In genomic region chr9:63094030-63094429, GRCm38 (mm10) we compare ENCODE assay signal across 24 mouse cellular contexts. TPM values are rescaled to one million over a fixed set of nuclear protein-coding genes. Genes with fewer than 3 reads are reported as not detected.
A peak's percentile ranks its signal among the peaks of the same experiment; 100 is the strongest.
DNase-seq lines count a peak whose midpoint lies in the region; ATAC-seq and TF ChIP-seq lines count a peak whose summit lies in the region.
"Had no signal": no experiment of that assay in that cellular context is flagged by ENCODE, and none has a peak within 500 bp of the region (broad histone marks: within the 10 kb centered on the region; RNA-seq: fewer than 3 reads in every experiment).

No protein-coding gene starts in this region.

- no peaks in the 10 kb centered on the region for H3K79me2 ChIP-seq in myocyte (ENCODE audit: control insufficient read depth, insufficient read depth)

- H3K9ac ChIP-seq in neural tube, embryonic 15.5 days (replicated peaks), result no peak overlapping the region
- H3K9ac ChIP-seq: embryonic facial prominence, embryonic 13.5 days; embryonic facial prominence, embryonic 15.5 days; forebrain, embryonic 13.5 days; forebrain, embryonic 15.5 days; forebrain, postnatal 0 days had no signal

- H3K4me1 ChIP-seq in neural tube, embryonic 15.5 days, result peaks cover 30% of the 10 kb centered on the region

- no peaks in the 10 kb centered on the region for H3K36me3 ChIP-seq in myocyte (ENCODE audit: control insufficient read depth, insufficient read depth)
- H3K36me3 ChIP-seq in neural tube, embryonic 15.5 days, result no peaks in the 10 kb centered on the region
- H3K36me3 ChIP-seq: embryonic facial prominence, embryonic 13.5 days; embryonic facial prominence, embryonic 15.5 days; forebrain, embryonic 15.5 days; G1E had no signal

- DNase-seq in 3T3-L1 (ENCODE audit: low read depth, low spot score) (peak; percentile 18), A20 (ENCODE audit: low read depth, low spot score) (peak; percentile 66), MN1 (ENCODE audit: low spot score) (peak; percentile 22)
- DNase-seq in right cerebral cortex, adult 18-20 months, result no peak
- no peak for DNase-seq in lung, postnatal 14 days
- DNase-seq: adrenal gland, adult 2 months; adrenal gland, postnatal 10 days; adrenal gland, postnatal 25 days; cerebellum, adult 11 months; cerebellum, adult 18-20 months; cerebellum, adult 8-10 months; cerebellum, adult 9-11 months; cerebellum, postnatal 14 days; cerebellum, postnatal 36 days; embryo, embryonic 11 days; forebrain, postnatal 0 days had no signal

- H3K27me3 ChIP-seq in myocyte (ENCODE audit: control insufficient read depth, insufficient read depth, insufficient read length), result no peaks in the 10 kb centered on the region
- H3K27me3 ChIP-seq in neural tube, embryonic 15.5 days (replicated peaks), result no peaks in the 10 kb centered on the region
- H3K27me3 ChIP-seq: embryonic facial prominence, embryonic 13.5 days; embryonic facial prominence, embryonic 15.5 days; forebrain, embryonic 13.5 days; forebrain, embryonic 15.5 days had no signal

- H3K4me2 ChIP-seq in myocyte (ENCODE audit: low read depth), result peak overlapping the region; percentile 3
- no peak overlapping the region for H3K4me2 ChIP-seq in neural tube, embryonic 15.5 days
- H3K4me2 ChIP-seq: embryonic facial prominence, embryonic 13.5 days; embryonic facial prominence, embryonic 15.5 days; forebrain, embryonic 13.5 days; forebrain, embryonic 15.5 days had no signal

- TF ChIP-seq POLR2A in myocyte (IDR thresholded peaks at IDR 0.05; ENCODE audit: insufficient read length, low read depth), result no peak

- H3ac ChIP-seq in myocyte (ENCODE audit: control insufficient read depth, insufficient read length), result no peak overlapping the region

- WGBS in neural tube, embryonic 15.5 days, result 69% methylated on average over 1 of the region's 1 CpGs

- ATAC-seq in neural tube, embryonic 15.5 days (ENCODE audit: low FRiP score), result no peak
- ATAC-seq: forebrain, embryonic 13.5 days; forebrain, embryonic 15.5 days; forebrain, postnatal 0 days had no signal

- no peak overlapping the region for H3K4me3 ChIP-seq in myocyte
- H3K4me3 ChIP-seq in neural tube, embryonic 15.5 days (replicated peaks), result no peak overlapping the region
- H3K4me3 ChIP-seq: embryonic facial prominence, embryonic 13.5 days; embryonic facial prominence, embryonic 15.5 days; forebrain, embryonic 13.5 days; forebrain, embryonic 15.5 days had no signal

- H3K27ac ChIP-seq in neural tube, embryonic 15.5 days (replicated peaks), result no peak overlapping the region
- H3K27ac ChIP-seq: embryonic facial prominence, embryonic 13.5 days; embryonic facial prominence, embryonic 15.5 days; forebrain, embryonic 13.5 days; forebrain, embryonic 15.5 days had no signal

- no peaks in the 10 kb centered on the region for H3K9me3 ChIP-seq in neural tube, embryonic 15.5 days (replicated peaks)
- H3K9me3 ChIP-seq: embryonic facial prominence, embryonic 13.5 days; embryonic facial prominence, embryonic 15.5 days; forebrain, embryonic 13.5 days; forebrain, embryonic 15.5 days; G1E had no signal

TF ChIP-seq in myocyte, 11 proteins besides CTCF, POLR2A, EP300 and RAD21:
- TF ChIP-seq USF1 (IDR thresholded peaks at IDR 0.05; ENCODE audit: low read depth), result no peak
- no peak for TF ChIP-seq CEBPB (IDR thresholded peaks at IDR 0.05; ENCODE audit: insufficient read depth, poor library complexity, severe bottlenecking)
- no peak for TF ChIP-seq MYOG (IDR thresholded peaks at IDR 0.05; ENCODE audit: control insufficient read depth in 1 of 3, insufficient read depth in 1 of 3, insufficient read length in 2 of 3, low read depth in 2 of 3)
- TF ChIP-seq REST (IDR thresholded peaks at IDR 0.05; ENCODE audit: insufficient read depth, insufficient read length), result no peak
- TF ChIP-seq POLR2AphosphoS2 (IDR thresholded peaks at IDR 0.05; ENCODE audit: insufficient read length, low read depth), result no peak
- TF ChIP-seq SRF (IDR thresholded peaks at IDR 0.05; ENCODE audit: control insufficient read depth, insufficient read length, low read depth), result no peak
- TF ChIP-seq MAX (IDR thresholded peaks at IDR 0.05; ENCODE audit: low read depth), result no peak
- no peak for TF ChIP-seq TCF12 (IDR thresholded peaks at IDR 0.05; ENCODE audit: insufficient read depth, poor library complexity, severe bottlenecking)
- no peak for TF ChIP-seq MYOD1 (IDR thresholded peaks at IDR 0.05; ENCODE audit: control insufficient read depth in 1 of 3, insufficient read length in 2 of 3, low read depth in 2 of 3)
- no peak for TF ChIP-seq E2F4 (IDR thresholded peaks at IDR 0.05; ENCODE audit: insufficient read depth)
- TF ChIP-seq TCF3 (IDR thresholded peaks at IDR 0.05; ENCODE audit: insufficient read length, low read depth), result no peak

RNA-seq across cellular contexts. Expression of gene Skor1, which starts 54.7 kb away (rescaled TPM):
- 0.01 TPM for polyA plus RNA-seq in myocyte (2012; fragmentation: generic; extraction: Trizol)
- polyA plus RNA-seq in neural tube, embryonic 15.5 days (2015; fragmentation: Nextera tagmentation; extraction: Ambion mirVana), result 12.2 and 18.7 TPM in 2 replicates
- polyA plus RNA-seq: C2C12; embryonic facial prominence, embryonic 15.5 days; G1E had no signal

Comparison
In these comparisons a context has a peak if more than half of its experiments do, and no peak if none do; other contexts are left out.
1. DNase-seq: peak in 3T3-L1 (single experiment), A20 (single experiment) and MN1 (single experiment); none in right cerebral cortex, adult 18-20 months (single experiment) and lung, postnatal 14 days (single experiment).
2. RNA of gene Skor1, which starts 54.7 kb away (polyA plus RNA-seq): 12.2 to 18.7 TPM in neural tube, embryonic 15.5 days; 0.01 TPM in myocyte (single experiment); every median in the first group is over 10 times any median in the second.